Mouse (Mus musculus) hindbrain, postnatal 0 days (tissue): ENCODE measurements at regions not wholly inside any gene's neighbourhood (a gene's known extent, or its start where the extent isn't known, plus 50 kb on each side); places are given as distances from the start of the nearest gene placed in this dataset.
A peak's percentile ranks its signal among the peaks of the same experiment; 100 is the strongest.

Source experiments
- ATAC-seq: fragments of 200-750 bp; cut with Nextera tagmentation; 2 replicates; pipeline ENCODE4 v1.8.0; 2017; ENCODE audit warnings: mild to moderate bottlenecking, moderate TSS enrichment, moderate library complexity
- DNase-seq: peaks from one replicate; pipeline ENCODE4 v3.0.0-alpha.2; 2015; ENCODE audit warnings: low spot score
- H3K27ac ChIP-seq: fragments of 300-500 bp; sonication (generic); 2 replicates; pipeline ENCODE4 v1.5.1; 2014; ENCODE audit warnings: mild to moderate bottlenecking
- H3K27me3 ChIP-seq: fragments of 300-500 bp; sonication (generic); 2 replicates; pipeline ENCODE4 v1.6.1; 2014; ENCODE audit warnings: low read length, mixed read lengths; ENCODE audit not compliant: insufficient read depth
- H3K36me3 ChIP-seq: fragments of 300-500 bp; sonication (generic); 2 replicates; pipeline ENCODE4 v1.6.1; 2014; ENCODE audit warnings: low read length, mixed read lengths; ENCODE audit not compliant: insufficient read depth
- H3K4me1 ChIP-seq: fragments of 300-500 bp; sonication (generic); 2 replicates; pipeline ENCODE4 v1.6.1; 2014; ENCODE audit warnings: antibody characterized with exemption, low read length, mixed read lengths; ENCODE audit not compliant: insufficient read depth
- H3K4me2 ChIP-seq: fragments of 300-500 bp; sonication (generic); 2 replicates; pipeline ENCODE4 v1.6.1; 2014; ENCODE audit warnings: low read depth, mild to moderate bottlenecking, low read length, moderate library complexity, mixed read lengths
- H3K4me3 ChIP-seq: fragments of 300-500 bp; sonication (generic); 2 replicates; pipeline ENCODE4 v1.5.1; 2014; ENCODE audit warnings: low read length
- H3K9ac ChIP-seq: fragments of 300-500 bp; sonication (generic); replicated peaks from 2 replicates; pipeline ENCODE4 v1.6.1; 2014; ENCODE audit warnings: mild to moderate bottlenecking, low read length, moderate library complexity, mixed read lengths
- H3K9me3 ChIP-seq: fragments of 300-500 bp; sonication (generic); 2 replicates; pipeline ENCODE4 v1.6.1; 2016; ENCODE audit warnings: low read length, mixed read lengths
- CTCF ChIP-seq: IDR thresholded peaks from 2 replicates; pipeline ENCODE4 v1.5.1; 2016; ENCODE audit warnings: antibody characterized with exemption, control low read depth, low read depth
- WGBS: fragments of 180-500 bp; shearing (Covaris S2); extraction: QIAGEN DNeasy Blood & Tissue Kit; methylation state at CpG from one replicate; pipeline ENCODE4 v1.1.7; 2014; 5-methylcytosine and 5-hydroxymethylcytosine counted together

DNA sequence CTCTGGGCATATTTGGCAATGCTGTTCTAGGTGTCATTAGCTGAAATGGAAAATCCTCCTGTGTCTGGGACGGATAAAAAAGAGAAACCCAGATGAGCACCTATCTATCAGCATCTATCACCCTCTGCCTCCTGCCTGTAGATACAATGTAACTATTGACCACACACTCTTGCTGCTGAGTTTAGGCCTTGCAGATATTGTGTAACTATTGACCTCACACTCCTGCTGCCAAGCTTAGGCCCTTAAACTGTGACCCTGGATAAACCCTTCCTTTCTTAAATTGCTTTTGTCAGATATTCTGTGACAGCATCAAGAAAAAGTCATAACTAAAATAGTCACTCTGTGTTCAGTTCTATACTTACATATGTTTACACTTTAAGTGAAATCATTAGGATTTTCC lies 81.9 kb upstream of the Nrp1 start:
- Histone ChIP-seq H3K4me3 (no peak overlapping the region), H3K36me3 (no peaks in the 10 kb centered on the region), H3K9me3 (no peaks in the 10 kb centered on the region), H3K27me3 (no peaks in the 10 kb centered on the region), H3K9ac (no peak overlapping the region), H3K4me2 (no peak overlapping the region), H3K27ac (no peak overlapping the region), H3K4me1 (peaks cover 6% of the 10 kb centered on the region; the same call in 1 of the 2 replicates)
- DNase-seq (no peak), ATAC-seq (no peak)
- 81% methylated on average over 1 of the region's 1 CpGs for WGBS
- TF ChIP-seq CTCF: no peak

DNA sequence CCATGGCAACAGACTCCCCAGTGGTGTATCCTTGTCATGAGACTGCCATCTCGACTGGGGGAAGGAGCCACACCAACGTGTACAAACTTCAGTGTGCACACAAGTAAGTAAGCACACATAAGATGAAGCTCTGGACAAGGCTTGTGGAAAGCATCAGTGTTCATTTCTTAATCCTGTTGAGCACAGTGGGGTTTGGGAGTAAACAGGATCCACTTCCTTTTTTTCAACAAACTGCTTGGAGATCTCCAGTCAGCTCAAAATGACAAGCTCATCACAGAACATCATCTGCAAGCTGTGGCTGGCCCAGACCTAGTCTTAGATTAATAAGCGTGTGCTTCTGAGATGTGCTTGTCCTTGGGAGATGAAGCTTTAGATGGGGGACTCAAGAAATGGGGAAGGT lies 75.6 kb upstream of the Nrp1 start:
- Histone ChIP-seq H3K9me3 (no peaks in the 10 kb centered on the region), H3K4me1 (0 out of 2 replicates have a peak, but pooled peaks cover 2% of the 10 kb centered on the region), H3K36me3 (no peaks in the 10 kb centered on the region), H3K27me3 (no peaks in the 10 kb centered on the region), H3K4me2 (no peak overlapping the region), H3K27ac (no peak overlapping the region), H3K9ac (no peak overlapping the region), H3K4me3 (no peak overlapping the region)
- 69% methylated on average over 3 of the region's 3 CpGs for WGBS
- no peak for TF ChIP-seq CTCF
- ATAC-seq (no peak), DNase-seq (no peak)

DNA sequence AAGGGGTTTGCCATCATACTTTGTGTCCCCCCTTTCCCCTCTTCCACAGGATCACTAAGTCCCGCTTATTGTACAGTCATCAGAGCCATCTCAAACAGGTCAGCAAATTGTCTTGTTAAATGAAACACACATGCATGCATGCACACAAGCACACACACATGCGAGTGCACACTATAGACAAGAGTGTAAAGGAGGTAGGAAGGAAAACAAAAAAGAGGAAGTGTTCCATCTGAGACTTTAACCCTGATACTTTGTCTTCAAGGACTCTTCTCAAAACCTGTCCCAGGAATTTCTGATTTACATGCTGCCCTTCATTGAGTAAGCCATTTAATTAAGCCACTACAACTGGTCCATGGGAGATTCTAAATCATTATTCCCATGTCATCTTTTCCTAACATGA lies 75.0 kb upstream of the Nrp1 start:
- Histone ChIP-seq H3K4me2 (no peak overlapping the region), H3K27me3 (no peaks in the 10 kb centered on the region), H3K4me3 (no peak overlapping the region), H3K9me3 (no peaks in the 10 kb centered on the region), H3K9ac (no peak overlapping the region), H3K27ac (no peak overlapping the region), H3K4me1 (0 out of 2 replicates have a peak, but pooled peaks cover 2% of the 10 kb centered on the region), H3K36me3 (no peaks in the 10 kb centered on the region)
- ATAC-seq (no peak), DNase-seq (no peak)
- WGBS: 89% methylated on average over 2 of the region's 2 CpGs
- TF ChIP-seq CTCF: no peak

DNA sequence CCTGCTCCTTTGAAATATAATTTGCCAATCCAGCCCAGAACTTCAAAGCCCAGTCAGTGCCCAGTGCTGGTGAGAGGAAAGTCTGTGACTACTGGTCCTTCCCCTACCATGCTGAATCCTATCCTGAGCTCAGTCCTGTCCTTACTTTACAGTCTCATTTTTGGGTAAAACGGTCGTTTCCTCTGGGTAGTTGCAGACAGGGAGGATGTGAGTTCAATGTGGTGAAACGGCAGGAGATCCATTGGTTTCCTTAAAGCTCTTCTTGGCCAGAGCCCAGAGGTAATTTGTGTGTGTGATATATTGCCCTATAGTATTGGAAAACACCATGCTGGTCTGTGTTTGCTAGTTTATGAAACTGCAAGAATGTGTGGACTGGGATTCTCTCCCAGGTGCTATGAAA lies 73.6 kb upstream of the Nrp1 start:
- TF ChIP-seq CTCF: no peak
- Histone ChIP-seq H3K9me3 (no peaks in the 10 kb centered on the region), H3K27me3 (no peaks in the 10 kb centered on the region), H3K4me1 (0 out of 2 replicates have a peak, but pooled peaks cover 2% of the 10 kb centered on the region), H3K4me2 (no peak overlapping the region), H3K4me3 (no peak overlapping the region), H3K9ac (no peak overlapping the region), H3K36me3 (no peaks in the 10 kb centered on the region), H3K27ac (no peak overlapping the region)
- WGBS: 57% methylated on average over 3 of the region's 3 CpGs
- DNase-seq: no peak
- no peak for ATAC-seq

DNA sequence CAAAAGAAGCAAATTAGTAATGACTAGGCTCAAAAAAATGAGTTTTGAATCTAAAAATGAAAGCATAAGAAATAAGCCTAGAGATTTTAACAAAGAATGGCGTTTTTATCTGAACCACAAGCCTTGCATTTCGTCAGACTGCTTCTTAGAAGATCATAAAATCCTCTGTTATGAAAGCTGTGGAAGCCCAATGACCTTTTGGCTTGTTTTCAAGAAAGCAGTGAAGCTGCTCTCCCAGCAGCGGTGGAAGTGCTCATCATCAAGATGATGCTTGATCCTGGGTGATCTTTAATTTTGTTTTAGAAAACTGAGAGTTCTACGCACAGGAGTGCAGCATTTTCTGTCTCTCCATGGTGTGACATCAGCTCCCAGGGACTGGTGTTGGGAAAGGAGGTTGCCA lies 68.3 kb upstream of the Nrp1 start:
- no peaks in the 10 kb centered on the region for H3K4me1 ChIP-seq
- no peaks in the 10 kb centered on the region for H3K9me3 ChIP-seq
- H3K4me2 ChIP-seq: no peak overlapping the region
- WGBS: 65% methylated on average over 4 of the region's 4 CpGs
- no peaks in the 10 kb centered on the region for H3K36me3 ChIP-seq
- H3K9ac ChIP-seq: no peak overlapping the region
- DNase-seq (no peak), ATAC-seq (no peak)
- no peak overlapping the region for H3K4me3 ChIP-seq
- no peak for TF ChIP-seq CTCF
- no peak overlapping the region for H3K27ac ChIP-seq
- H3K27me3 ChIP-seq: no peaks in the 10 kb centered on the region

DNA sequence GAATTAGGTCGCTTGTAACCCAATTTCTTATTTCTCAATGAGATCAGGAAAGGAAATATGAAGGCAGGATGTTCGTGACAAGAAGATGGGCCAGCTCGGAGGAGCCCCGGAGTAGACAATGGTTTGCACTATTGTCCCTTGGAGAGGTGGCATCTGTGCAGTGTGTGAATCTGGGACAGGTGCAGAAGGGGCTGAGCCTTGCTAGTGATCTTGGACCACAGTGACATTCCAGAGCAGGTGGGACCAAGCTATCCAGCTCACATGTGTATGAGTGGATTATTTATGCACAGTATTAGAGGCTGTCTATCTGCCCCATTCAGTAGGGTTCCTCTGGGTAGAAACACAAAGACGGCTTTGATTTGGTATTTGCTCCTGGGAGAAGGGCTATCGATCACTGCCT lies 66.0 kb upstream of the Nrp1 start:
- H3K27ac ChIP-seq: no peak overlapping the region
- no peaks in the 10 kb centered on the region for H3K4me1 ChIP-seq
- no peak for ATAC-seq
- no peaks in the 10 kb centered on the region for H3K36me3 ChIP-seq
- no peak for TF ChIP-seq CTCF
- H3K4me3 ChIP-seq: no peak overlapping the region
- H3K9ac ChIP-seq: no peak overlapping the region
- no peaks in the 10 kb centered on the region for H3K27me3 ChIP-seq
- WGBS: 83% methylated on average over 6 of the region's 6 CpGs
- DNase-seq: no peak
- no peak overlapping the region for H3K4me2 ChIP-seq
- no peaks in the 10 kb centered on the region for H3K9me3 ChIP-seq

DNA sequence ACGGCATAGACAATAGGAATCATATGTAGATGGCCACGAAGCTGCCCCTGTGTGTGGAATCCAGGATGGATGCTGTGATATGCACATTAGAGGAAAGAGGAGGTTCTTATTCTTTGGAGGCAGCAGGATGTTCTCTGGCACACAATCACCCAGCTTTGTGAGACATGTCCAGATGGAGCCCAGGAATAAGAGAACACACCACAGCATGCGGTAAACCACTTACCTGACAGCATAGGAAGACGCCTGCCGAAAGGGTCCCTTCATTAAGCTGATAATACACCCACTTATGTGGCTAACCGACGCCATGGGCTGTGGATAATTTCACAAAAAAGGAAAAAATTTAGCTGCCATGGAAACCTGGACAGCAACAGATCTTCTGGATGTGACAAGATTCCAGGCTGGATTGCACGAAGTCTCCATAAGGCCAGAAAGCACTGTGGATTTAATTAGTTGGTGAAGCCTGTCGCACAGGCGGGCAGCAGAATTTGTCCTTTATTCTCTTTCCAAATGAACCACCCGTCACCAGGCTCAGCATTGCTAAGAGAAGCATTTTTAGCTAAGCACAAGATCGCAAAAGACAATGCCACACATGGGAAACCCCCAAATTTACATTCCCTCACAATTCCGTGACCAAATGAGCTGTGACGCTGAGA lies 61.5 kb upstream of the Nrp1 start:
- Histone ChIP-seq H3K27me3 (no peaks in the 10 kb centered on the region), H3K4me2 (no peak overlapping the region), H3K9ac (no peak overlapping the region), H3K27ac (peak overlapping the region; percentile 27; the same call in 1 of the 2 replicates), H3K4me3 (no peak overlapping the region), H3K9me3 (no peaks in the 10 kb centered on the region), H3K36me3 (no peaks in the 10 kb centered on the region), H3K4me1 (no peaks in the 10 kb centered on the region)
- ATAC-seq: no peak
- 41% methylated on average over 14 of the region's 14 CpGs for WGBS
- DNase-seq: peak; percentile 53
- no peak for TF ChIP-seq CTCF
